Mouse (Mus musculus) midbrain, embryonic 11.5 days (tissue): ENCODE results near the gene Opa3. TPM values are rescaled to one million over a fixed set of nuclear protein-coding genes. Genes with fewer than 3 reads are reported as not detected.
A peak's percentile ranks its signal among the peaks of the same experiment; 100 is the strongest.

Experiments used
- ATAC-seq: fragments of 200-750 bp; cut with Nextera tagmentation; 2 replicates; pipeline ENCODE4 v1.8.0; 2017; ENCODE audit warnings: moderate TSS enrichment, moderate library complexity; ENCODE audit not compliant: low FRiP score
- DNase-seq: peaks from one replicate; pipeline ENCODE4 v3.0.0; 2015; ENCODE audit warnings: low spot score; ENCODE audit errors: missing footprints
- H3K27ac ChIP-seq: fragments of 300-500 bp; sonication (generic); 2 replicates; pipeline ENCODE4 v1.5.1; 2014; ENCODE audit warnings: low read depth, low read length
- H3K27me3 ChIP-seq: fragments of 300-500 bp; sonication (generic); 2 replicates; pipeline ENCODE4 v1.6.1; 2014; ENCODE audit warnings: mild to moderate bottlenecking, low read length, moderate library complexity, mixed read lengths; ENCODE audit not compliant: control insufficient read depth, insufficient read depth
- H3K36me3 ChIP-seq: fragments of 300-500 bp; sonication (generic); 2 replicates; pipeline ENCODE4 v1.6.1; 2014; ENCODE audit warnings: mild to moderate bottlenecking, low read length, moderate library complexity, mixed read lengths; ENCODE audit not compliant: control insufficient read depth, insufficient read depth
- H3K4me1 ChIP-seq: fragments of 300-500 bp; sonication (generic); 2 replicates; pipeline ENCODE4 v1.6.1; 2014; ENCODE audit warnings: low read length; ENCODE audit not compliant: control insufficient read depth, insufficient read depth
- H3K4me2 ChIP-seq: fragments of 300-500 bp; sonication (generic); 2 replicates; pipeline ENCODE4 v1.6.1; 2014; ENCODE audit warnings: mild to moderate bottlenecking, moderate library complexity
- H3K4me3 ChIP-seq: fragments of 300-500 bp; sonication (generic); 2 replicates; pipeline ENCODE4 v1.5.1; 2014; ENCODE audit warnings: low read depth, low read length
- H3K9ac ChIP-seq: fragments of 300-500 bp; sonication (generic); 2 replicates; pipeline ENCODE4 v1.6.1; 2014; ENCODE audit warnings: low read length
- H3K9me3 ChIP-seq: fragments of 300-500 bp; sonication (generic); 2 replicates; pipeline ENCODE4 v1.6.1; 2016; ENCODE audit warnings: low read length; ENCODE audit not compliant: control insufficient read depth
- WGBS: fragments of 180-500 bp; shearing (Covaris S2); extraction: QIAGEN DNeasy Blood & Tissue Kit; methylation state at CpG from one replicate; pipeline ENCODE4 v1.1.7; 2014; 5-methylcytosine and 5-hydroxymethylcytosine counted together
- polyA plus RNA-seq: library from polyadenylated mRNA; unstranded; fragments of >200 nt; fragmentation: Nextera tagmentation; extraction: Ambion mirVana; gene quantifications from 2 replicates; pipeline ENCODE4 v1.2.1, GENCODE M21; 2014

Gene Opa3
- polyA plus RNA-seq, 1 experiment from 2014 or later: 44.0 TPM

GRCm38 (mm10) chr7:19211041-19211675 is 17.0 kb upstream of the Opa3 start:
- Histone ChIP-seq H3K4me3 (no peak overlapping the region), H3K9me3 (no peaks in the 10 kb centered on the region), H3K36me3 (no peaks in the 10 kb centered on the region), H3K27ac (no peak overlapping the region), H3K4me1 (peaks cover 7% of the 10 kb centered on the region; the same call in 1 of the 2 replicates), H3K4me2 (no peak overlapping the region), H3K27me3 (peaks cover 2% of the 10 kb centered on the region; the same call in 1 of the 2 replicates), H3K9ac (no peak overlapping the region)
- WGBS: 39% methylated on average over 5 of the region's 5 CpGs
- no peak for DNase-seq
- ATAC-seq: no peak

GRCm38 (mm10) chr7:19211996-19212755 is 16.0 kb upstream of the Opa3 start, which contains the start of gene Gpr4:
Gene Gpr4, plus strand, starts transcription at chr7:19212538.
- Histone ChIP-seq H3K36me3 (no peaks in the 10 kb centered on the region), H3K9ac (peak within 1 kb of the TSS; percentile 51), H3K27me3 (peaks cover 2% of the 10 kb centered on the region; the same call in 1 of the 2 replicates), H3K4me1 (peaks cover 7% of the 10 kb centered on the region; the same call in 1 of the 2 replicates), H3K9me3 (no peaks in the 10 kb centered on the region), H3K4me2 (peak within 1 kb of the TSS; percentile 66), H3K27ac (no peak within 1 kb of the TSS), H3K4me3 (peak within 1 kb of the TSS; percentile 39)
- DNase-seq: peak; percentile 92
- peak; percentile 86 for ATAC-seq
- 2% methylated on average over 30 of the region's 30 CpGs for WGBS

GRCm38 (mm10) chr7:19213385-19213784 is 14.7 kb upstream of the Opa3 start:
- Histone ChIP-seq H3K4me3 (no peak overlapping the region), H3K4me1 (peaks cover 7% of the 10 kb centered on the region; the same call in 1 of the 2 replicates), H3K36me3 (no peaks in the 10 kb centered on the region), H3K9me3 (no peaks in the 10 kb centered on the region), H3K27me3 (peaks cover 2% of the 10 kb centered on the region; the same call in 1 of the 2 replicates), H3K27ac (no peak overlapping the region), H3K9ac (no peak overlapping the region), H3K4me2 (no peak overlapping the region)
- no peak for ATAC-seq
- DNase-seq: no peak
- WGBS: 72% methylated on average over 2 of the region's 2 CpGs

- H3K9ac ChIP-seq: no peak overlapping the region
- ATAC-seq: no peak
- H3K36me3 ChIP-seq: no peaks in the 10 kb centered on the region
- H3K27me3 ChIP-seq: peaks cover 2% of the 10 kb centered on the region; the same call in 1 of the 2 replicates
- DNase-seq: no peak
- 81% methylated on average over 7 of the region's 7 CpGs for WGBS
- H3K4me2 ChIP-seq: no peak overlapping the region
- no peak overlapping the region for H3K4me3 ChIP-seq
- H3K9me3 ChIP-seq: no peaks in the 10 kb centered on the region
- peaks cover 7% of the 10 kb centered on the region; the same call in 1 of the 2 replicates for H3K4me1 ChIP-seq
- no peak overlapping the region for H3K27ac ChIP-seq
Measured at GRCm38 (mm10) chr7:19214369-19214768, 13.8 kb upstream of the Opa3 start.

GRCm38 (mm10) chr7:19214940-19215339 is 13.2 kb upstream of the Opa3 start:
- 71% methylated on average over 9 of the region's 9 CpGs for WGBS
- peaks cover 2% of the 10 kb centered on the region; the same call in 1 of the 2 replicates for H3K27me3 ChIP-seq
- H3K27ac ChIP-seq: no peak overlapping the region
- H3K9me3 ChIP-seq: no peaks in the 10 kb centered on the region
- no peak for ATAC-seq
- DNase-seq: no peak
- H3K4me3 ChIP-seq: no peak overlapping the region
- peaks cover 7% of the 10 kb centered on the region; the same call in 1 of the 2 replicates for H3K4me1 ChIP-seq
- no peak overlapping the region for H3K4me2 ChIP-seq
- no peaks in the 10 kb centered on the region for H3K36me3 ChIP-seq
- H3K9ac ChIP-seq: no peak overlapping the region

- DNase-seq (no peak), ATAC-seq (no peak)
- no peak overlapping the region for H3K4me3 ChIP-seq
- WGBS: 69% methylated on average over 5 of the region's 5 CpGs
- H3K27ac ChIP-seq: no peak overlapping the region
- H3K4me1 ChIP-seq: peaks cover under 1% of the 10 kb centered on the region; the same call in 1 of the 2 replicates
- H3K9me3 ChIP-seq: no peaks in the 10 kb centered on the region
- H3K9ac ChIP-seq: no peak overlapping the region
- H3K27me3 ChIP-seq: no peaks in the 10 kb centered on the region; the same call in 1 of the 2 replicates
- no peak overlapping the region for H3K4me2 ChIP-seq
- H3K36me3 ChIP-seq: no peaks in the 10 kb centered on the region
Measured at GRCm38 (mm10) chr7:19217492-19217891, 10.6 kb upstream of the Opa3 start.

- DNase-seq: no peak
- no peak overlapping the region for H3K27ac ChIP-seq
- 27% methylated on average over 2 of the region's 3 CpGs for WGBS
Measured at GRCm38 (mm10) chr7:19217944-19218343, 10.2 kb upstream of the Opa3 start.

GRCm38 (mm10) chr7:19220061-19220460 is 8.1 kb upstream of the Opa3 start:
- H3K4me1 ChIP-seq: no peaks in the 10 kb centered on the region
- H3K9me3 ChIP-seq: no peaks in the 10 kb centered on the region
- H3K27ac ChIP-seq: no peak overlapping the region
- H3K4me2 ChIP-seq: no peak overlapping the region
- H3K27me3 ChIP-seq: no peaks in the 10 kb centered on the region
- H3K36me3 ChIP-seq: no peaks in the 10 kb centered on the region
- no peak overlapping the region for H3K4me3 ChIP-seq
- ATAC-seq: no peak
- no peak overlapping the region for H3K9ac ChIP-seq
- DNase-seq: no peak
- WGBS: 72% methylated on average over 3 of the region's 3 CpGs

More at GRCm38 (mm10) chr7:19217944-19218343, 10.2 kb upstream of the Opa3 start:
- Histone ChIP-seq H3K4me1 (no peaks in the 10 kb centered on the region; the same call in 1 of the 2 replicates), H3K9ac (no peak overlapping the region), H3K4me3 (no peak overlapping the region), H3K36me3 (no peaks in the 10 kb centered on the region), H3K9me3 (no peaks in the 10 kb centered on the region), H3K27me3 (no peaks in the 10 kb centered on the region; the same call in 1 of the 2 replicates), H3K4me2 (no peak overlapping the region)
- no peak for ATAC-seq

GRCm38 (mm10) chr7:19222189-19222588 is 5.9 kb upstream of the Opa3 start:
- ATAC-seq: no peak

More at GRCm38 (mm10) chr7:19222189-19222588, 5.9 kb upstream of the Opa3 start:
- Histone ChIP-seq H3K4me1 (peaks cover 6% of the 10 kb centered on the region), H3K9ac (no peak overlapping the region), H3K4me2 (no peak overlapping the region), H3K9me3 (no peaks in the 10 kb centered on the region), H3K27ac (no peak overlapping the region), H3K36me3 (no peaks in the 10 kb centered on the region), H3K27me3 (no peaks in the 10 kb centered on the region), H3K4me3 (no peak overlapping the region)
- no peak for DNase-seq
- WGBS: 91% methylated on average over 16 of the region's 16 CpGs
